Mouse (Mus musculus) embryonic facial prominence, embryonic 15.5 days (tissue): Measurements from ENCODE around the gene Xkr8. TPM values are rescaled to one million over a fixed set of nuclear protein-coding genes. Genes with fewer than 3 reads are reported as not detected.
"Not testable (repeated sequence)": the region's sequence is repeated elsewhere in the genome, so short reads cannot be mapped to it uniquely, and the experiment has no call there.

ENCODE experiments used
- ATAC-seq: fragments of 200-750 bp; cut with Nextera tagmentation; 2 replicates; pipeline ENCODE4 v1.8.0; 2017; ENCODE audit warnings: low read depth, moderate TSS enrichment; ENCODE audit not compliant: insufficient number of reproducible peaks, low FRiP score, low TSS enrichment
- H3K27ac ChIP-seq: fragments of 300-500 bp; sonication (generic); replicated peaks from 2 replicates; pipeline ENCODE4 v1.5.1; 2015; ENCODE audit warnings: mild to moderate bottlenecking, inconsistent platforms
- H3K27me3 ChIP-seq: fragments of 300-500 bp; sonication (generic); 2 replicates; pipeline ENCODE4 v1.6.1; 2015; ENCODE audit warnings: inconsistent platforms
- H3K36me3 ChIP-seq: fragments of 300-500 bp; sonication (generic); 2 replicates; pipeline ENCODE4 v1.6.1; 2015; ENCODE audit warnings: mild to moderate bottlenecking, inconsistent platforms
- H3K4me1 ChIP-seq: fragments of 300-500 bp; sonication (generic); 2 replicates; pipeline ENCODE4 v1.6.1; 2015; ENCODE audit warnings: inconsistent platforms
- H3K4me2 ChIP-seq: fragments of 300-500 bp; sonication (generic); replicated peaks from 2 replicates; pipeline ENCODE4 v1.6.1; 2015; ENCODE audit warnings: mild to moderate bottlenecking, inconsistent platforms
- H3K4me3 ChIP-seq: fragments of 300-500 bp; sonication (generic); replicated peaks from 2 replicates; pipeline ENCODE4 v1.5.1; 2015; ENCODE audit warnings: mild to moderate bottlenecking, inconsistent platforms
- H3K9ac ChIP-seq: fragments of 300-500 bp; sonication (generic); 2 replicates; pipeline ENCODE4 v1.6.1; 2015; ENCODE audit warnings: inconsistent platforms
- H3K9me3 ChIP-seq: fragments of 300-500 bp; sonication (generic); replicated peaks from 2 replicates; pipeline ENCODE4 v1.6.1; 2016; ENCODE audit warnings: inconsistent platforms
- WGBS: fragments of 180-500 bp; shearing (Covaris S2); methylation state at CpG from one replicate; pipeline ENCODE4 v1.1.7; 2015; 5-methylcytosine and 5-hydroxymethylcytosine counted together
- polyA plus RNA-seq: library from polyadenylated mRNA; unstranded; fragments of >200 nt; fragmentation: Nextera tagmentation; extraction: Ambion mirVana; gene quantifications from 2 replicates; pipeline ENCODE4 v1.2.1, GENCODE M21; 2015

Xkr8 gene
- polyA plus RNA-seq, 1 experiment from 2014 or later = 5.7 TPM

DNA sequence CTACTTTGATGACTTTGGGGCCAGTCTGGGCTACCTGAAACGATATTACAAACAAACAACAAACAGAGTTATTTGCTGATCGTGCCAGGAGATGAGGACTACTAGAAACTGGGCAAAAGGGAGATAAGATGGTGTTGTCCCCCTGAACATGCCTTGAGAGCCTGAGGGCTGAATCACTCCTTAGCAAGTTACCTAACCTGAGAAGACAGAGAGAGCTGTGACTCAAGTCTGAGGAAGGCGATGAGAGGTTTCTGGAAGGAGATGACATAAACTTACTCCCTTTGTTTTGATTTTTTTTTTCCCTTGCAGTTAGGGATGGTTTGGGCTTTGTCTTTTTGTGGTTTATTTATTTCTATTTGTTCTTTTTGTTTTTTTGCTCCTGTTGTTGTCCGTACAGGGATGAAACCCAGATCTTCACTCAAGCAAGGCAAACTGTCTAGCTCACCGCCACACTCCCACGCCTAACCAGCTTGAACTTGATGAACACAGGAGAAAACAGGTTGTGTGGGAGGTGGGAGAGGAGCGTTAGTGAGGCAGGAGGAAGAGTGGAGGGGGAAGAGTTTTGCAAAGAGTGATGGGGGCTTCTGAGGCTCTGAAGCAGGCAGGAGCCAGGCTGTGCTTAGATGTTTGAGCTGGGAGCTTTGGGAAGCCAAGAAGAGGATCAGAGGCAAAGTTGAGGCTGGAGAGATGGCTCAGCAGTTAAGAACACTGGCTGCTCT, 25.4 kb upstream of the Xkr8 start:
- Histone ChIP-seq H3K4me2 (peak overlapping the region; percentile 92; the same call in 1 of the 2 replicates), H3K4me1 (peaks cover 11% of the 10 kb centered on the region; the same call in 1 of the 2 replicates), H3K27me3 (peaks cover 9% of the 10 kb centered on the region; the same call in 1 of the 2 replicates), H3K9me3 (no peaks in the 10 kb centered on the region), H3K27ac (no peak overlapping the region), H3K9ac (no peak overlapping the region), H3K4me3 (no peak overlapping the region), H3K36me3 (no peaks in the 10 kb centered on the region)
- WGBS = 77% methylated on average over 7 of the region's 7 CpGs
- no peak for ATAC-seq

DNA sequence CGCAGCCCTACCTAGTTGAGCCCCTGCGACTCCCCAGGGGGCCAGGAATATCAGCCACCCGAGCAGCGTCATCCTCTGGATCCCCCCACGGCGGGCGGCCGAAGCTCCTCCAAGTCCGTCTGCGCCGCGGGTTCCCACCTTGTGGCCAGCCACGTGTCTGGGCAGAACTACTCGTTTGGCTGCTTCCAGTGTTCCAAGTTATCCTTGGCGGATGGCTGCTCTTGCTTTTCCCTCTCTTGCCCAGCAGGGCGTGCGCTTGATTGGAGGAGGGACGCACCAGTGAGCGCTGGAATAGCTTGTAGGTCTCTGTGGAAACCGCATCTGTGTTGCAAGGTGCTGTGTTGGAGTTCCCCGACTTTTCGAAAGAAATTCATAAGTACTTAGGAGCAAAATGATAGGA, 24.6 kb upstream of the Xkr8 start, which contains the start of gene Smpdl3b:
Gene Smpdl3b (minus strand): TSS at position 279 of the 400 bp plus-strand sequence.
- WGBS = under 1% methylated on average over 22 of the region's 22 CpGs
- Histone ChIP-seq H3K36me3 (no peaks in the 10 kb centered on the region), H3K4me2 (peak within 1 kb of the TSS; percentile 92), H3K27ac (no peak within 1 kb of the TSS), H3K9me3 (no peaks in the 10 kb centered on the region), H3K4me1 (peaks cover 11% of the 10 kb centered on the region; the same call in 1 of the 2 replicates), H3K4me3 (peak within 1 kb of the TSS; percentile 50), H3K27me3 (peaks cover 9% of the 10 kb centered on the region; the same call in 1 of the 2 replicates), H3K9ac (peak within 1 kb of the TSS; percentile 47)
- ATAC-seq = peak; percentile 75

DNA sequence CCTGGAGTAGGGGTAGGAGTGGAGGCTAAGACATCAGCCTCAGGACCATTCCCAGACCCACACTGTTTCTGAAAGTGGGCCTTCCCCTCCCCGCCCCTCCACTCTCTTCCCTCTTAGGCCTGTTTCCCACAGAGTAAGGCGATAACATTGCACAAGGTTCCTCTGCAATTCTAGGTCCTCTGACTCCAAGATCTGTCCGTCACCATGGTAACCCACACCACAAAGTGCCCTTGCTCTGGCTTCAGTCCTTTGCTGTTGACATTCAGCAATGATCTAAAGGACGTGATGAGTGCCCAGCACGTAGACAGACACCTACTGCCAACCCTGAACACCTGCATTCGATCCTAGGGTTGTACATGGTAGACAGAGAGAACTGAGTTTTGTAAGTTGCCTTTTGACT, 20.6 kb upstream of the Xkr8 start:
- H3K9ac ChIP-seq = no peak overlapping the region
- H3K27ac ChIP-seq = no peak overlapping the region
- H3K4me2 ChIP-seq = no peak overlapping the region
- peaks cover 11% of the 10 kb centered on the region; the same call in 1 of the 2 replicates for H3K4me1 ChIP-seq
- no peaks in the 10 kb centered on the region for H3K36me3 ChIP-seq
- peaks cover 6% of the 10 kb centered on the region; the same call in 1 of the 2 replicates for H3K27me3 ChIP-seq
- no peak overlapping the region for H3K4me3 ChIP-seq
- no peaks in the 10 kb centered on the region for H3K9me3 ChIP-seq
- ATAC-seq = no peak
- WGBS = 79% methylated on average over 6 of the region's 6 CpGs

DNA sequence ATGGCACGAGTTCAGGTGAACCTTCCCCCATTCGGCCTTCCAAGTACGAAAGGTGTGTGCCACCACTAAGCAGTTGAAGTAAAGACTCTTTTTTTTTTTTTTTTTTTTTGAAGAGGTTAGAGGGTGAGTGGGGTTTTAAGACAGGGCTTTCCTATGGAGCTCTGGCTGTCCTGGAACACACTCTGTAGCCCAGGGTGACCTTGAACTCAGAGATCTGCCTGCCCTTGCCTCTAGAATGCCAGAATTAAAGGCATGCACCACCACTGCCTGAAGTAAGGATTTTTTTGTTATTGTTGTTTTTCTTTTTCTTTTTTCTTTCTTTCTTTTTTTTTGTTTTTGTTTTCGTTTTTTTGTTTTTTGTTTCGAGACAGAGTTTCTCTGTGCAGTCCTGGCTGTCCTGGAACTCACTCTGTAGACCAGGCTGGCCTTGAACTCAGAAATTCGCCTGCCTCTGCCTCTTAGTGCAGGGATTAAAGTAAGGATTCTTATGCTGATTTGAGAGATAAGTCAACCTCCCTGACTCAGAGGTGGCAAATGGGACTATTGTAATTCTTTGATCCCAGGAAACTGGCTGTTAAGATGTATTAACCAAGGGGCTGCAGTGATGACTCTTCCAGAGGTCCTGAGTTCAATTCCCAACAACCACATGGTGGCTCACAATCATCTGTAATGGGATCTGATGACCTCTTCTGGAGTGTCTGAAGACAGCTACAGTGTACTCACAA, 17.1 kb upstream of the Xkr8 start:
- Histone ChIP-seq H3K9me3 (no peaks in the 10 kb centered on the region), H3K27me3 (no peaks in the 10 kb centered on the region), H3K36me3 (no peaks in the 10 kb centered on the region), H3K4me1 (no peaks in the 10 kb centered on the region), H3K4me3 (no peak overlapping the region), H3K4me2 (no peak overlapping the region), H3K27ac (no peak overlapping the region), H3K9ac (no peak overlapping the region)
- WGBS = 81% methylated on average over 6 of the region's 6 CpGs
- ATAC-seq = no peak

GRCm38 (mm10) chr4:132748778-132749177, 16.4 kb upstream of the Xkr8 start:
- H3K9ac ChIP-seq = no peak overlapping the region
- 79% methylated on average over 4 of the region's 4 CpGs for WGBS
- no peak overlapping the region for H3K27ac ChIP-seq
- ATAC-seq = no peak
- no peaks in the 10 kb centered on the region for H3K9me3 ChIP-seq
- H3K27me3 ChIP-seq = no peaks in the 10 kb centered on the region
- H3K4me2 ChIP-seq = no peak overlapping the region
- no peaks in the 10 kb centered on the region for H3K4me1 ChIP-seq
- no peaks in the 10 kb centered on the region for H3K36me3 ChIP-seq
- H3K4me3 ChIP-seq = no peak overlapping the region

DNA sequence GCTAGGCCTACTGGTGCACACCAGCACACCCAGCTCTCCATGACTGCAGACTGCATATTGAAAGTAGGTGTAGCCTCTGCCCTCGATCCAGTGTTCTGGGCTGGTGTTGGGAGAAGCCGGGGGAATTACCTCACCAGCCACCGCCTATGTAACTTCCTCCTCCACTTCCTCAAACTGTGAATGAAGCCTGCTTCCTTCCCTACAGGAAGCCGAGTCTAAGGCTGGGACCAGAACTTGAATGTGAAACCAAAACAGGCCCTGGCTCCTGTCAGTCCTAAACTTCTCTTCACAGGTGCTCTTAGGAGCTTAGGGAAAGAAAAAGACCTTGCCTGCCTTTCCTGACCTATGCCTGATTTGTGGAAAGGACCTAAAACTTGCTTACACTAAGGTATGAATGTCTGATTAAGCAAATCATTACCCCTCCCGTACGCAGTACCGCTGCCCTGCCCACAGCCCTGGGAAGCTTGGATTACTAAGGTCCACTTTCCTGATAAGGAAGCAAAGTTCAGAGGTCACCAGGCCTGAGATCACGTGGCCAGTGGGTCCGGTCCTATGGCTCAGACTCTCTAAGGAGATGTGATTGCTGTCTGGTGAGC, 15.4 kb upstream of the Xkr8 start:
- no peak overlapping the region for H3K4me3 ChIP-seq
- no peaks in the 10 kb centered on the region for H3K36me3 ChIP-seq
- no peaks in the 10 kb centered on the region for H3K27me3 ChIP-seq
- WGBS = 65% methylated on average over 9 of the region's 9 CpGs
- no peak overlapping the region for H3K4me2 ChIP-seq
- no peak overlapping the region for H3K27ac ChIP-seq
- no peaks in the 10 kb centered on the region for H3K4me1 ChIP-seq
- H3K9me3 ChIP-seq = no peaks in the 10 kb centered on the region
- no peak for ATAC-seq
- H3K9ac ChIP-seq = no peak overlapping the region

DNA sequence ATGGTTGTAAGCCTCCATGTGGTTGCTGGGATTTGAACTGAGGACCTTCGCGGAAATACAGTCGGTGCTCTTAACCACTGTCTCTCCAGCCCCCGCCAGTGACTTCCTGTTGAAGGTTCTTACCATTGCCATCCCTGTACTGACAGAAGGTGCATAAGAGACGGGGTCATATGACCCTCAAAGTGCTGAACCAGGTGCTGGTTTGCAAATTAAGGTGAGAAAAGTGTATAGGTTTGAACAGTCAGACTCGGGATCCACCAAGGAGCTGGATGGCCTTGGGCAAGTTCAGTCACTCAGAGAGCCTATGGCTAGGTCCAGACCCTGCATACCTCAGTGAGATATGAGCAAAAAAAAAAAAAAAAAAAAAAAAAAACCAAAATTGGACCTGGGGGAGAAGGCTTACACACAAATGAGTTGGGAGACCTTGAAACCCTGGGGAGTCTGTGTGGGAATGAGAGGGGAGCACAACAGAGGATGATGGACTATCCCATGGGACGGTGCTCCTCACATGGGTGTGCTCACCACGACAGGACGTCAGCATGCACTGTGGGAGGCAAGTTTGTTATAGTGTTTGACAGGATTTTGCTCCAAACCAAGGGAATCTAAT, 14.7 kb upstream of the Xkr8 start:
- 82% methylated on average over 9 of the region's 9 CpGs for WGBS
- no peaks in the 10 kb centered on the region for H3K9me3 ChIP-seq
- no peak overlapping the region for H3K4me3 ChIP-seq
- H3K27ac ChIP-seq = no peak overlapping the region
- H3K36me3 ChIP-seq = no peaks in the 10 kb centered on the region
- ATAC-seq = no peak
- no peak overlapping the region for H3K4me2 ChIP-seq
- no peaks in the 10 kb centered on the region for H3K27me3 ChIP-seq
- H3K4me1 ChIP-seq = no peaks in the 10 kb centered on the region
- H3K9ac ChIP-seq = no peak overlapping the region

DNA sequence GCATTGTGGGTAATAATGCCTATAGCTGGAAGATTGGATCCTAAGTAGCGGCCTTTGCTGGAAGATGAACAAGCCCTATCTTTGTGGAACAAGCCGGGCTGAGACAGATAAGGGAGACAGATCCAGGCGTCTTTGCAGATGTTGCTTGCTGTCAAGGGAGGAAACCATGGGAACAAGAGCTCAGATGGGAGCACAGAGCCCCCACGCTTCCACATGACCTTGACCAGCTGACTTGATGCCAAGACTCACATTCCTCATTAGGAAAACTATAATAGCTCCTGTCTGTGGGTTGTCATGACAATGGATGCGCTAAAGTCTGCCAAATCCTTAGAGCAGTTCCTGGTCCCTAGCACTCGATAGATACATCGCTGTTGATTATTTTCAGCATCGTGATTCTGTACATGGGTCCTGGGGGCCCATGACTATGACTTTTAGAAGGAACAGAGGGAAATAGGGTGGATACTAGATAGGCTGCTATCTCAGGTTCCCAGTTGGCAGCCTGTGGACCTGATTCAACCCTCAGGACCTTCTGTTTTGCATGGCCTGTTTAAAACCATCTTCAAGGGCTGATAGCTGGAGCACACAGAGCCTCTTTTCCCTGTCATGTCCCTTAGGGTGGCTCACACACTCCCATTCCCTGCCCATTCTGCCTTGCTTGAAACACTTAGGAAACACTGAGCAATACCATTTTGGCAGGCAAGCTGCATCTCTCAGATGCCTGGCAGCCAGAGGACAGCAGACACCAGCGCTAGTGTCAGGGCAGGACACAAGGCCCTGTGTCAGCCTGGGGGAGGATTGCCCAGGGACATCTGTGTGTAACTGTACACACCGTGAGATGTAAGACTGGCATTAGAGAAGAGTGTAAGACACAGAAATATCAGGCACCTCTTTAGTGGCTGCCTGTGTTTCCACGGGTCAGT, 11.9 kb upstream of the Xkr8 start:
- no peak overlapping the region for H3K4me2 ChIP-seq
- no peaks in the 10 kb centered on the region for H3K9me3 ChIP-seq
- 75% methylated on average over 11 of the region's 11 CpGs for WGBS
- no peak overlapping the region for H3K4me3 ChIP-seq
- H3K27me3 ChIP-seq = no peaks in the 10 kb centered on the region
- no peaks in the 10 kb centered on the region for H3K36me3 ChIP-seq
- no peak overlapping the region for H3K27ac ChIP-seq
- no peak for ATAC-seq
- no peak overlapping the region for H3K9ac ChIP-seq
- H3K4me1 ChIP-seq = no peaks in the 10 kb centered on the region

DNA sequence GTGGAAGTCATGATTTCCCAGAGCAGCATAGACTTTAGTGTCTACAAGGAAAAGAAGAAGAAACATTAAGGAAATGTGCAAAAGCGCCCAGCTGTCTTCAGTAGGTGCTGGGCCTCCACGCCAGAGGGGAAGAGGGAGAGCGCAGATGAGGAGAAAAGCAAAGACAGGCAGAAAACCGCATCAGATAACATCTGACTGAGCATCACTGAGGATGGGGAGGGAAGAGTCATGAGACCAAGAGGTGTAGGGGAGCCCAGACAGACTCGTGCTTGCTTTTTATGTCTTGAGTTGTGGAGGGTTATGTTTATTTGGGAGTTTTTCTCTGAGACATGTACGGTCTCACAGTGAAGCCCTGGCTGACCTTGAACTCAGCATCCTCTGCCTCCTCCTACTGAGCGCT, 9.1 kb upstream of the Xkr8 start:
- WGBS = 90% methylated on average over 7 of the region's 7 CpGs
- no peak for ATAC-seq
- H3K9me3 ChIP-seq = no peaks in the 10 kb centered on the region

GRCm38 (mm10) chr4:132737154-132737553, 4.8 kb upstream of the Xkr8 start:
- H3K9me3 ChIP-seq, H3K4me3 ChIP-seq, H3K9ac ChIP-seq, ATAC-seq, H3K36me3 ChIP-seq, H3K4me1 ChIP-seq, H3K27ac ChIP-seq, H3K27me3 ChIP-seq, H3K4me2 ChIP-seq: not testable (repeated sequence)
- WGBS = 92% methylated on average over 9 of the region's 9 CpGs

More for the DNA sequence above, 9.1 kb upstream of the Xkr8 start:
- Histone ChIP-seq H3K9ac (no peak overlapping the region), H3K27ac (no peak overlapping the region), H3K27me3 (no peaks in the 10 kb centered on the region), H3K4me1 (no peaks in the 10 kb centered on the region), H3K4me3 (no peak overlapping the region), H3K36me3 (no peaks in the 10 kb centered on the region), H3K4me2 (no peak overlapping the region)
